Mouse (Mus musculus): Measurements from ENCODE around the gene Ddah2.

GRCm38 (mm10) chr17:35029691-35030532, 28.9 kb upstream of the Ddah2 start:
- peak; percentile 29; the same call in 1 of the 2 replicates for TF ChIP-seq CTCF (IDR thresholded peaks at IDR 0.05; ENCODE audit: low read depth, low read length)
- no peak for TF ChIP-seq GATA1 (IDR thresholded peaks at IDR 0.05; ENCODE audit: borderline replicate concordance, low read length)
- TF ChIP-seq TAL1 (conservative IDR thresholded peaks at IDR 0.05; ENCODE audit: low read depth, low read length): no peak
- no peak for TF ChIP-seq GATA2 (IDR thresholded peaks at IDR 0.05; ENCODE audit: borderline replicate concordance, low read depth, low read length)
- TF ChIP-seq POLR2AphosphoS5 (IDR thresholded peaks at IDR 0.05; ENCODE audit: insufficient replicate concordance, low read depth, low read length): no peak
